Mouse (Mus musculus) lung, postnatal 0 days (tissue): ENCODE measurements around the gene Slc12a3. TPM values are rescaled to one million over a fixed set of nuclear protein-coding genes. Genes with fewer than 3 reads are reported as not detected.

Experiments used
- ATAC-seq: fragments of 200-750 bp; cut with Nextera tagmentation; 2 replicates; pipeline ENCODE4 v1.8.0; 2017; ENCODE audit warnings: moderate library complexity
- DNase-seq: peaks from one replicate; pipeline ENCODE4 v3.0.0-alpha.2; 2016; ENCODE audit warnings: low spot score
- H3K27ac ChIP-seq: fragments of 300-500 bp; sonication (generic); 2 replicates; pipeline ENCODE4 v1.5.1; 2014; ENCODE audit warnings: antibody characterized with exemption, mild to moderate bottlenecking, low read length, mixed read lengths
- H3K27me3 ChIP-seq: fragments of 300-500 bp; sonication (generic); replicated peaks from 2 replicates; pipeline ENCODE4 v1.6.1; 2014; ENCODE audit warnings: low read length, mixed read lengths; ENCODE audit not compliant: insufficient read depth
- H3K36me3 ChIP-seq: fragments of 300-500 bp; sonication (generic); 2 replicates; pipeline ENCODE4 v1.6.1; 2014; ENCODE audit warnings: low read length, mixed read lengths; ENCODE audit not compliant: insufficient read depth
- H3K4me1 ChIP-seq: fragments of 300-500 bp; sonication (generic); 2 replicates; pipeline ENCODE4 v1.6.1; 2014; ENCODE audit warnings: antibody characterized with exemption, low read depth, low read length, mixed read lengths; ENCODE audit not compliant: insufficient read depth
- H3K4me2 ChIP-seq: fragments of 300-500 bp; sonication (generic); replicated peaks from 2 replicates; pipeline ENCODE4 v1.6.1; 2014; ENCODE audit warnings: low read depth, mild to moderate bottlenecking, low read length, moderate library complexity, mixed read lengths
- H3K4me3 ChIP-seq: fragments of 300-500 bp; sonication (generic); 2 replicates; pipeline ENCODE4 v1.5.1; 2014; ENCODE audit warnings: low read depth, low read length
- H3K9ac ChIP-seq: fragments of 300-500 bp; sonication (generic); replicated peaks from 2 replicates; pipeline ENCODE4 v1.6.1; 2014; ENCODE audit warnings: low read depth, mild to moderate bottlenecking
- H3K9me3 ChIP-seq: fragments of 300-500 bp; sonication (generic); 2 replicates; pipeline ENCODE4 v1.6.1; 2016; ENCODE audit warnings: low read length, mixed read lengths
- CTCF ChIP-seq: IDR thresholded peaks from 2 replicates; pipeline ENCODE4 v1.5.1; 2016; ENCODE audit warnings: antibody characterized with exemption, mild to moderate bottlenecking
- EP300 ChIP-seq: IDR thresholded peaks from 2 replicates; pipeline ENCODE4 v1.6.1; 2016; ENCODE audit warnings: antibody characterized with exemption, mild to moderate bottlenecking, control low read depth
- whole genome bisulfite sequencing: fragments of 180-500 bp; shearing (Covaris S2); extraction: QIAGEN DNeasy Blood & Tissue Kit; methylation state at CpG from one replicate; pipeline ENCODE4 v1.1.7; 2014; 5-methylcytosine and 5-hydroxymethylcytosine counted together
- polyA plus RNA-seq: library from polyadenylated mRNA; unstranded; fragments of >200 nt; fragmentation: Nextera tagmentation; extraction: Ambion mirVana; gene quantifications from 2 replicates; pipeline ENCODE4 v1.2.1, GENCODE M21; 2015

Gene Slc12a3
- polyA plus RNA-seq, 1 experiment from 2014 or later, result 0.12 TPM

DNA sequence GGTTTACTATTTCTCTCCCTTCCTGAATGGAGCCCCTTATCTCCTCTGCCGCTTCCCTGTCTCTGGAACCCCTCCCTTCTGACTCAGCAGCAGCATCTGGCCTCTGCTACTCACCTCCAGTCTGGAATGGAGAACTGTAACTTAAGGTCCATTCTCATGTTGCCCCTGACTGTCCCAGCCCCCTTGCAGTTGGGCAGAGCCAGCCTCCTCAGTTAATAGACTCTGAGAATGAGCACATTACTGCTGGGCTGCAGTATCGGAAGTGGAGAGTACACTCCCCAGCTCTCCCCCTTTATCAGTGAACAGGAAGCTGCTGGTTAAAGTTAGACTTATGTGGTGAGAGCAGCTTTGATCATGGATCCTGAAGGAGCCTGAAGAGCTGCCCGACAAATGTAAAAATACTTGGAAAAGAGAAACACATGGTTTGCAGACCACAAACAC, 46.6 kb downstream of the Slc12a3 start:
- Histone ChIP-seq H3K4me1 (peaks cover 7% of the 10 kb centered on the region; the same call in 1 of the 2 replicates), H3K4me3 (no peak overlapping the region), H3K9me3 (no peaks in the 10 kb centered on the region), H3K27me3 (no peaks in the 10 kb centered on the region), H3K4me2 (no peak overlapping the region), H3K9ac (no peak overlapping the region), H3K36me3 (no peaks in the 10 kb centered on the region), H3K27ac (peak overlapping the region; percentile 54; the same call in 1 of the 2 replicates)
- 13% methylated on average over 3 of the region's 3 CpGs for WGBS
- DNase-seq, result no peak
- no peak for ATAC-seq
- TF ChIP-seq EP300 (no peak), CTCF (no peak)

DNA sequence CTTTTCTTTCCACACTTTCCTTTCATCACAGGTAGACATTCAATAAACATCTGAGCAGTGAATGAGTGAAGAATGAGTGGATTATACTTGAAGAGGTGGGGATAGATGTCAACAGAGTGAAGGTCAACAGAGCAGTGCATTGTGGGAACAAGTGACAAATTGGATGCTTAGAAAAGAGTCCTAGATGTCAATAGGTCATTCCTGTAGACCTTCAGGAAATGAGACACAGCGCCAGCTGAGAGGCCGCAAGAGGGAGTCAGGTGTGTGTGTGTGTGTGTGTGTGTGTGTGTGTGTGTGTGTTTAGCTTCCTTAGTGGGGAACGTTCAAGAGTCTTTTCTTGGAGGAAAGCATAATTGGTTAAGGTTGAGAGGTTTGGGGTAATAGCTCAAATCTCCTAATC, 47.2 kb downstream of the Slc12a3 start:
- 50% methylated on average over 3 of the region's 3 CpGs for WGBS
- H3K36me3 ChIP-seq, result no peaks in the 10 kb centered on the region
- ATAC-seq, result no peak
- H3K4me3 ChIP-seq, result no peak overlapping the region
- H3K9ac ChIP-seq, result no peak overlapping the region
- DNase-seq, result no peak
- no peak overlapping the region for H3K4me2 ChIP-seq
- H3K27ac ChIP-seq, result no peak overlapping the region
- H3K9me3 ChIP-seq, result no peaks in the 10 kb centered on the region
- H3K27me3 ChIP-seq, result no peaks in the 10 kb centered on the region
- peaks cover 7% of the 10 kb centered on the region; the same call in 1 of the 2 replicates for H3K4me1 ChIP-seq
- no peak for TF ChIP-seq CTCF
- no peak for TF ChIP-seq EP300

DNA sequence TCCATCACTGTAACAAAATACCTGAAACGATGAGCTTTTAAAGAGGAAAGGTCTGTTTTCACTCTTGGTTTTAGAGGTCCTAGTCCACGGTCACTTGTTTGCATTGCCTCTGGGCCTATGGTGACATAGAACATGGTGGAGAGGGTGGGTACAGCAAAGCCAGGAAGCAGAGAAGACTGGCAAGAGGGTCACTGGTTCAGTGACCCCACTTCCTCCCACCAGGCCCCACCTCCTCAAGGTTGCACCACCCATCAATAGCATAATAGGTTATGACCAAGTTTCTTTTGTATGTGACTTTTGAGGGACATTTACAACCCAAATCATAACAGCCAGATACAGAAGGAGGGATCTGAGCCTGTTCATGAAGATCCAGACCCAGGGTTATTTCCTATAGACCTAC, 47.6 kb downstream of the Slc12a3 start:
- peaks cover 7% of the 10 kb centered on the region; the same call in 1 of the 2 replicates for H3K4me1 ChIP-seq
- 74% methylated on average over 2 of the region's 2 CpGs for WGBS
- no peaks in the 10 kb centered on the region for H3K36me3 ChIP-seq
- TF ChIP-seq EP300 (no peak), CTCF (no peak)
- H3K27me3 ChIP-seq, result no peaks in the 10 kb centered on the region
- peak overlapping the region; percentile 88 for H3K27ac ChIP-seq
- ATAC-seq (no peak), DNase-seq (no peak)
- no peaks in the 10 kb centered on the region for H3K9me3 ChIP-seq
- H3K9ac ChIP-seq, result no peak overlapping the region
- H3K4me3 ChIP-seq, result no peak overlapping the region
- H3K4me2 ChIP-seq, result no peak overlapping the region

DNA sequence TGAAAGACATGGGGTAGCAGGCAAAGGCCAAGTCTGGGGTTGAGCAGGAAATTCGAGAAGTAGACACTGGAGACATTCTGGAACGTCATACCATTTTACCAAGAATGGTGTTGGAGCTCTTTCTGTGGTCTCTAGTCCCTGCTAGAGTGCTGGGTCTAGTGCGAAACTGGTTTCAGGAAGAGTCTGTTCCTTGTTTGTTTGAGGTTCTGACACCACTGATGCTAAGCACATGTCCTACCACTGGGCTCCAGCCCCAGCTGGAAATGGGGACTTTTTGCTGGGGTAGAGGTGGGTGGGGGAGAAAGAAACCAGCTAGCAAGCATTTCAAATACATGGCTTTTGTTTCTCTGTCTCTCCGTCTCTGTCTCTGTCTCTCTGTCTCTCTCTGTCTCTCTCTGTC, 48.0 kb downstream of the Slc12a3 start:
- no peaks in the 10 kb centered on the region for H3K27me3 ChIP-seq
- no peak for DNase-seq
- TF ChIP-seq EP300 (no peak), CTCF (no peak)
- WGBS, result 84% methylated on average over 4 of the region's 4 CpGs
- H3K4me3 ChIP-seq, result no peak overlapping the region
- H3K9ac ChIP-seq, result no peak overlapping the region
- H3K27ac ChIP-seq, result peak overlapping the region; percentile 88
- no peak overlapping the region for H3K4me2 ChIP-seq
- no peak for ATAC-seq
- H3K4me1 ChIP-seq, result peaks cover 7% of the 10 kb centered on the region; the same call in 1 of the 2 replicates
- H3K36me3 ChIP-seq, result no peaks in the 10 kb centered on the region
- H3K9me3 ChIP-seq, result no peaks in the 10 kb centered on the region

DNA sequence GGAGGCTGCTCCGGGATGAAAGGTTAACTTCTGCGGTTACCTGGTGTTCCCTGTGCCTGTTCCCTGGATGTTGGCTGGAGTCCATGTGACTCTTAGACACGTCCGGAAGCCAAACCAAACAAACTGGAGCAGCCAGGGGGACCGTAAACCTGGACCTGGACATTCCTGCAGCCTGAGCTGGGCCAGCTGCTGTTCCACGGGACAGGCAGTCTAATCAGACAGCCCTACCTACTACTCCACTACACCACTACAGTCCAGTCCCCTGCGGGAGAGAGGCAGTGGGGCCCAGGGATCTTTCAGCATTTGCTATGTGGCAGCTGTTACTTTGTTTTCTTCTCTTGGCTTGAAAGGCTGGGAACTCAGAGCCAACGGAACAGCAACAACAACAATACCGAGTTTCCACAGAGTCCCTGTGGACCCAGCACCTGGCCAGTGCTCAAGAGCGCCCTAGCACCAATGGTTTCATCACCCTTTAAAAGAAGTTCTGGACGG, 48.8 kb downstream of the Slc12a3 start:
- H3K27me3 ChIP-seq, result no peaks in the 10 kb centered on the region
- H3K9ac ChIP-seq, result peak overlapping the region; percentile 20
- H3K27ac ChIP-seq, result peak overlapping the region; percentile 88
- 23% methylated on average over 11 of the region's 11 CpGs for WGBS
- H3K4me2 ChIP-seq, result peak overlapping the region; percentile 31
- ATAC-seq (peak; percentile 94), DNase-seq (peak; percentile 94)
- 0 out of 2 replicates have a peak overlapping the region, but pooled peaks have one; percentile 8 for H3K4me3 ChIP-seq
- H3K4me1 ChIP-seq, result peaks cover 7% of the 10 kb centered on the region; the same call in 1 of the 2 replicates
- peak; percentile 90 for TF ChIP-seq EP300
- TF ChIP-seq CTCF, result no peak
- no peaks in the 10 kb centered on the region for H3K36me3 ChIP-seq
- no peaks in the 10 kb centered on the region for H3K9me3 ChIP-seq

DNA sequence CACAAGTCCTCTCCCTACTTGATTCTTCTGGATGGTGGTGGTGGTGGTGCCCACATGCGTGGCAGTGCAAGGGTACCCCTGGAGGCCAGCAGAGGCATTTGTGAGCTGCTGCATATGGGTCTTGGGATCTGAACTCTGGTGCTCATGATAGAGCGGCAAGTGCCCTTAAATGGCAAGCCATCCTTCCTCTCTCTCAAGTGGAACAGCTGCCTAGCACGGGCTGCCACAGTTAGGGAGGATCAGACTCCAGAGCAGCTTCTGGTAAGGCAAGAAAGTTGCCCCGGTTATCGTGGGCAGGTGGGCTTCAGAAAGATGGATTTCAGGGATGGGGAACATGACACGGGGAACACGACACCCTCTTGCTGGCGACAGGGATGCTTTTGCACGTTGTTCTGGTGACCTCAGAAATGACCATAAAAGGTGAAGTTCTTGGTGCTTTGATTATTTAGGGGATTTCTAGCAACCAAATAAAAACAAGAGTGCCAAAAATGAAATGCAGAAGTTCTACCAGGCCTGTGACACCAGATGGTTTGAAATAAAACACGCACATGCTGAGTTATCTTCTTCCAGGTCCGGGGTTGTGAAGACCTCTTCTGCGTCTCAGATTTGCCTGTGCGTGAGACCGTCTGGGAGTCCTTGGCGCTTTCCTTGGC, 49.9 kb downstream of the Slc12a3 start:
- 68% methylated on average over 15 of the region's 15 CpGs for WGBS
- H3K4me3 ChIP-seq, result no peak overlapping the region
- TF ChIP-seq CTCF, result peak; percentile 65
- TF ChIP-seq EP300, result 0 out of 2 replicates have a peak, but pooled peaks have one; percentile 2
- H3K36me3 ChIP-seq, result no peaks in the 10 kb centered on the region
- DNase-seq, result peak; percentile 50
- H3K27ac ChIP-seq, result peak overlapping the region; percentile 88
- H3K4me2 ChIP-seq, result peak overlapping the region; percentile 31; the same call in 1 of the 2 replicates
- peaks cover 7% of the 10 kb centered on the region; the same call in 1 of the 2 replicates for H3K4me1 ChIP-seq
- no peaks in the 10 kb centered on the region for H3K9me3 ChIP-seq
- ATAC-seq, result peak; percentile 36
- H3K9ac ChIP-seq, result no peak overlapping the region
- no peaks in the 10 kb centered on the region for H3K27me3 ChIP-seq
